Mouse (Mus musculus) lung, adult 2 months (tissue): ENCODE data around the gene Gpx1.

Experiments used
- CTCF ChIP-seq: fragments of 200-500 bp; IDR thresholded peaks from 2 replicates; pipeline ENCODE4 v1.5.1; 2011; ENCODE audit warnings: mild to moderate bottlenecking, low read length, control low read depth; ENCODE audit not compliant: insufficient read depth
- POLR2A ChIP-seq: fragments of 200-500 bp; IDR thresholded peaks from 2 replicates; pipeline ENCODE4 v1.6.1; 2011; ENCODE audit warnings: low read depth, mild to moderate bottlenecking, control low read depth, low read length, borderline replicate concordance; ENCODE audit errors: extremely low read depth

- no peak for TF ChIP-seq POLR2A
- TF ChIP-seq CTCF, result no peak
Observed at GRCm38 (mm10) chr9:108318462-108318861, 20.2 kb upstream of the Gpx1 start.
